Mouse (Mus musculus): ENCODE data around the gene Atxn2.

Atxn2 gene

GRCm38 (mm10) chr5:121861964-121862363, 150.8 kb downstream of the Atxn2 start:
- DNase-seq (ENCODE audit: low spot score) = no peak

GRCm38 (mm10) chr5:121864330-121864729, 153.2 kb downstream of the Atxn2 start:
- DNase-seq (ENCODE audit: low spot score) = no peak

Data from ovary, postnatal 10 days (tissue).